Mouse (Mus musculus) myocyte (in vitro differentiated cells): Measurements from ENCODE around the gene Vps52. TPM values are rescaled to one million over a fixed set of nuclear protein-coding genes. Genes with fewer than 3 reads are reported as not detected.

Experiments
- H3K27me3 ChIP-seq: one replicate; pipeline ENCODE4 v1.6.1; 2011; ENCODE audit not compliant: control insufficient read depth, insufficient read depth, insufficient read length
- H3K36me3 ChIP-seq: one replicate; pipeline ENCODE4 v1.6.1; 2011; ENCODE audit not compliant: control insufficient read depth, insufficient read depth
- H3K4me2 ChIP-seq: one replicate; pipeline ENCODE4 v1.6.1; 2011; ENCODE audit warnings: low read depth, control low read depth
- H3K4me3 ChIP-seq: one replicate; pipeline ENCODE4 v1.5.1; 2011; ENCODE audit warnings: mild to moderate bottlenecking, control low read depth, moderate library complexity
- H3K79me2 ChIP-seq: one replicate; pipeline ENCODE4 v1.6.1; 2011; ENCODE audit not compliant: control insufficient read depth, insufficient read depth
- H3ac ChIP-seq: one replicate; pipeline ENCODE4 v1.6.1; 2011; ENCODE audit not compliant: control insufficient read depth, insufficient read length
- CEBPB ChIP-seq: IDR thresholded peaks from 2 replicates; pipeline ENCODE4 v1.6.1; 2011; ENCODE audit warnings: mild to moderate bottlenecking, moderate library complexity; ENCODE audit not compliant: poor library complexity, insufficient read depth, severe bottlenecking
- E2F4 ChIP-seq: IDR thresholded peaks from one replicate; pipeline ENCODE4 v1.6.1; 2011; ENCODE audit warnings: mild to moderate bottlenecking, control low read depth, moderate library complexity; ENCODE audit not compliant: insufficient read depth
- MAX ChIP-seq: IDR thresholded peaks from one replicate; pipeline ENCODE4 v1.6.1; 2011; ENCODE audit warnings: low read depth, mild to moderate bottlenecking, control low read depth
- MYOD1 ChIP-seq, 3 experiments: IDR thresholded peaks; one replicate each; pipeline ENCODE4 v1.6.1; 2011; ENCODE audit warnings: control low read depth in 2 of 3, low read depth in 2 of 3, mild to moderate bottlenecking in 2 of 3, moderate library complexity in 1 of 3; ENCODE audit not compliant: insufficient read length in 2 of 3, control insufficient read depth in 1 of 3
- MYOG ChIP-seq, 3 experiments: IDR thresholded peaks; one replicate each; pipeline ENCODE4 v1.6.1; 2011; ENCODE audit warnings: control low read depth in 2 of 3, low read depth in 2 of 3, mild to moderate bottlenecking in 2 of 3; ENCODE audit not compliant: insufficient read length in 2 of 3, control insufficient read depth in 1 of 3, insufficient read depth in 1 of 3
- POLR2A ChIP-seq: IDR thresholded peaks from one replicate; pipeline ENCODE4 v1.6.1; 2011; ENCODE audit warnings: low read depth, mild to moderate bottlenecking, control low read depth, moderate library complexity; ENCODE audit not compliant: insufficient read length
- POLR2AphosphoS2 ChIP-seq: IDR thresholded peaks from one replicate; pipeline ENCODE4 v1.6.1; 2011; ENCODE audit warnings: low read depth, control low read depth; ENCODE audit not compliant: insufficient read length
- REST ChIP-seq: IDR thresholded peaks from one replicate; pipeline ENCODE4 v1.6.1; 2011; ENCODE audit warnings: mild to moderate bottlenecking, control low read depth, moderate library complexity; ENCODE audit not compliant: insufficient read depth, insufficient read length
- SRF ChIP-seq: IDR thresholded peaks from one replicate; pipeline ENCODE4 v1.6.1; 2011; ENCODE audit warnings: low read depth; ENCODE audit not compliant: control insufficient read depth, insufficient read length
- TCF12 ChIP-seq: IDR thresholded peaks from one replicate; pipeline ENCODE4 v1.6.1; 2011; ENCODE audit warnings: mild to moderate bottlenecking, control low read depth; ENCODE audit not compliant: poor library complexity, insufficient read depth, severe bottlenecking
- TCF3 ChIP-seq: IDR thresholded peaks from one replicate; pipeline ENCODE4 v1.6.1; 2011; ENCODE audit warnings: low read depth, control low read depth; ENCODE audit not compliant: insufficient read length
- USF1 ChIP-seq: IDR thresholded peaks from one replicate; pipeline ENCODE4 v1.6.1; 2011; ENCODE audit warnings: low read depth, mild to moderate bottlenecking, control low read depth, moderate library complexity
- polyA plus RNA-seq: library from polyadenylated mRNA; unstranded; fragments of >200 nt; fragmentation: generic; extraction: Trizol; gene quantifications from one replicate; pipeline ENCODE4 v1.2.1, GENCODE M21; 2012; ENCODE audit warnings: missing spikeins

The Vps52 gene
- 29.9 TPM for polyA plus RNA-seq

GRCm38 (mm10) chr17:33955555-33956214 is at the start of gene Vps52, which contains the start of gene Rps18:
Gene Vps52, plus strand, starts transcription at chr17:33955812.
Gene Rps18, minus strand, starts transcription at chr17:33956001.
- Histone ChIP-seq H3K27me3 (no peaks in the 10 kb centered on the region), H3K4me2 (peak within 1 kb of the TSS; percentile 100), H3K4me3 (peak within 1 kb of the TSS; percentile 93), H3ac (peak within 1 kb of the TSS; percentile 71), H3K79me2 (peaks cover 29% of the 10 kb centered on the region), H3K36me3 (peaks cover 15% of the 10 kb centered on the region)
- TF ChIP-seq REST (no peak), POLR2A (peak; percentile 84), TCF12 (no peak), USF1 (no peak), POLR2AphosphoS2 (peak; percentile 90), MYOD1 (IDR thresholded peaks at IDR 0.05; ENCODE audit: control insufficient read depth in 1 of 3, insufficient read length in 2 of 3, low read depth in 2 of 3) (peak in 1 of 3 experiments; percentile 5), SRF (peak; percentile 2), TCF3 (no peak), CEBPB (no peak), MAX (no peak), MYOG (IDR thresholded peaks at IDR 0.05; ENCODE audit: control insufficient read depth in 1 of 3, insufficient read depth in 1 of 3, insufficient read length in 2 of 3, low read depth in 2 of 3) (peak in 1 of 3 experiments; percentile 37), E2F4 (no peak)

GRCm38 (mm10) chr17:33908331-33909076 is 47.1 kb upstream of the Vps52 start:
- TF ChIP-seq POLR2AphosphoS2, result no peak
- TF ChIP-seq E2F4, result no peak
- TF ChIP-seq REST, result no peak
- TF ChIP-seq SRF, result no peak
- H3K4me3 ChIP-seq, result peak overlapping the region; percentile 85
- H3ac ChIP-seq, result peak overlapping the region; percentile 44
- H3K27me3 ChIP-seq, result no peaks in the 10 kb centered on the region
- peak overlapping the region; percentile 98 for H3K4me2 ChIP-seq
- peaks cover 13% of the 10 kb centered on the region for H3K79me2 ChIP-seq
- peaks cover 11% of the 10 kb centered on the region for H3K36me3 ChIP-seq

- H3K4me2 ChIP-seq, result peak within 1 kb of the TSS; percentile 98
- H3ac ChIP-seq, result peak within 1 kb of the TSS; percentile 44
- peak within 1 kb of the TSS; percentile 85 for H3K4me3 ChIP-seq
- no peaks in the 10 kb centered on the region for H3K27me3 ChIP-seq
- peaks cover 11% of the 10 kb centered on the region for H3K36me3 ChIP-seq
- H3K79me2 ChIP-seq, result peaks cover 13% of the 10 kb centered on the region
- no peak for TF ChIP-seq REST
- TF ChIP-seq SRF, result no peak
- peak; percentile 34 for TF ChIP-seq POLR2AphosphoS2
- no peak for TF ChIP-seq MAX
- TF ChIP-seq E2F4, result no peak
- peak; percentile 58 for TF ChIP-seq POLR2A
- TF ChIP-seq CEBPB, result no peak
Observed at GRCm38 (mm10) chr17:33909077-33909868, 46.3 kb upstream of the Vps52 start, which contains the start of gene Daxx. Gene Daxx, plus strand, starts transcription at chr17:33909414.

DNA sequence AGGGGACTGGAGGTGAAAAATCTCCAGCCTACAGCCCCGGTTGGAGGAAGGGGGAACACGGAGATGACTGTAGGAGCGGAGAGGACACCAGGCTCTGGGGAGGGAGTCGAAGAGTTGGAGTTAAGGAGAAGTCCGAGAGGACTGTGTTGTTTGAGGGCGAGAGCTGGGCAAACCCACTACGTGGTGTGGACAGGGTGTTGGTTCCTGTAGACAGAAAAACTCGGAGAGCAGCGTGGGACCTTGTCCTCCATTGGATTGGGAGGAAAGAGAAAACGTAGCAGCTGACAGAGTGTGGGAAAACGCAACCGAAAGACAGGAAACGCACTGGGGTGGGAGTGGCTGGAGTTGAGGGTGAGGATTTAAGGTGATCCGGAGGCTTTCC is 45.8 kb upstream of the Vps52 start:
- Histone ChIP-seq H3ac (peak overlapping the region; percentile 44), H3K27me3 (no peaks in the 10 kb centered on the region), H3K36me3 (peaks cover 11% of the 10 kb centered on the region), H3K4me3 (peak overlapping the region; percentile 85), H3K4me2 (peak overlapping the region; percentile 92), H3K79me2 (peaks cover 13% of the 10 kb centered on the region)
- TF ChIP-seq MYOD1 (IDR thresholded peaks at IDR 0.05; ENCODE audit: control insufficient read depth in 1 of 3, insufficient read length in 2 of 3, low read depth in 2 of 3) (no peak), POLR2AphosphoS2 (peak; percentile 46)

DNA sequence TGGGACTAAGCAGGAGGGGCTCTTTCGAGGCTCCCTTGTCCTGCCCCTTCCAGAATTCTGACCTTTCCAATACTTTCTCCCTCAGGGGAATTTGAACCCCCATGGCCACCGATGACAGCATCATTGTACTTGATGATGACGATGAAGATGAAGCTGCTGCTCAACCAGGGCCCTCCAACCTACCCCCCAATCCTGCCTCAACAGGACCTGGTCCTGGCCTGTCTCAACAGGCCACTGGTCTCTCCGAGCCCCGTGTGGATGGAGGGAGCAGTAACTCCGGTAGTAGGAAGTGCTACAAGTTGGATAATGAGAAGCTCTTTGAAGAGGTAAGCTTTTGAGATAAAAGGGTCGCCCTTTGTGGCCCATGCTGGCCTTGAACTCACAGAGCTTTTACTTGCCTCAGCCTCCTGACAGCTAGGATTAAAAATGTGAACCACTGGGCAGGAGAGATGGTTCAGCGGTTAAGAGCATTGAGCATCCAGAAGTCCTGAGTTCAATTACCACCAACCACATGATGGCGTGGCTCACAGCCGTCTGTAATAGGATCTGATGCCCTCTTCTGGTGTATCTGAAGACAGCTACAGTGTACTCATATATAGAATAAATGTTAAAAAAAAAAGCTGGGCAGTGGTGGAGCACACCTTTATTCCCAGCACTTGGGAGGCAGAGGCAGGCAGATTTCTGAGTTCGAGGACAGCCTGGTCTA is 45.1 kb upstream of the Vps52 start:
- H3ac ChIP-seq, result peak overlapping the region; percentile 44
- no peak for TF ChIP-seq POLR2AphosphoS2
- no peak for TF ChIP-seq MYOD1 (IDR thresholded peaks at IDR 0.05; ENCODE audit: control insufficient read depth in 1 of 3, insufficient read length in 2 of 3, low read depth in 2 of 3)
- TF ChIP-seq E2F4, result no peak
- TF ChIP-seq MYOG (IDR thresholded peaks at IDR 0.05; ENCODE audit: control insufficient read depth in 1 of 3, insufficient read depth in 1 of 3, insufficient read length in 2 of 3, low read depth in 2 of 3), result no peak

More for the DNA sequence above, 45.1 kb upstream of the Vps52 start:
- peaks cover 11% of the 10 kb centered on the region for H3K36me3 ChIP-seq
- H3K27me3 ChIP-seq, result no peaks in the 10 kb centered on the region
- H3K4me2 ChIP-seq, result peak overlapping the region; percentile 92
- peak overlapping the region; percentile 85 for H3K4me3 ChIP-seq
- H3K79me2 ChIP-seq, result peaks cover 13% of the 10 kb centered on the region
